ENCODE assay signal across 8 mouse cellular contexts in genomic region chr2:174109991-174110782, GRCm38 (mm10). TPM values are rescaled to one million over a fixed set of nuclear protein-coding genes. Genes with fewer than 3 reads are reported as not detected.
DNase-seq lines count a peak whose midpoint lies in the region; ATAC-seq and TF ChIP-seq lines count a peak whose summit lies in the region.

Gene Npepl1 (plus strand): TSS chr2:174110349.

- 4% methylated on average over 86 of the region's 90 CpGs for WGBS in heart, embryonic 10.5 days
- WGBS in kidney, embryonic 14.5 days = 3% methylated on average over 79 of the region's 90 CpGs
- 6% methylated on average over 66 of the region's 90 CpGs for WGBS in midbrain, postnatal 0 days

- DNase-seq in 416B (ENCODE audit: low read depth) (peak; percentile 68), liver (peak; percentile 63)
- DNase-seq in heart, embryonic 10.5 days (ENCODE audit: low spot score) = no peak
- DNase-seq in midbrain, postnatal 0 days (ENCODE audit: low spot score) = peak; percentile 63
- peak; percentile 66 for DNase-seq in splenic B cell, adult 2 months (ENCODE audit: low read depth, low spot score)

- no peak for TF ChIP-seq POLR2A in bone marrow macrophage, adult 2 months (IDR thresholded peaks at IDR 0.05; ENCODE audit: borderline replicate concordance, low read depth, low read length)

- peaks cover 23% of the 10 kb centered on the region; the same call in 1 of the 2 replicates for H3K36me3 ChIP-seq in heart, embryonic 10.5 days
- no peaks in the 10 kb centered on the region; the same call in 1 of the 2 replicates for H3K36me3 ChIP-seq in kidney, embryonic 14.5 days (ENCODE audit: control insufficient read depth, insufficient read depth, low read length)
- H3K36me3 ChIP-seq in midbrain, postnatal 0 days (ENCODE audit: insufficient read depth, low read length) = no peaks in the 10 kb centered on the region
- peaks cover 2% of the 10 kb centered on the region; the same call in 1 of the 2 replicates for H3K36me3 ChIP-seq in splenic B cell, adult 2 months (ENCODE audit: control insufficient read depth, insufficient read depth, low read length, poor library complexity, severe bottlenecking)

- H3K9ac ChIP-seq in kidney, embryonic 14.5 days (ENCODE audit: low read depth, low read length) = peak within 1 kb of the TSS; percentile 94
- peak within 1 kb of the TSS; percentile 60 for H3K9ac ChIP-seq in midbrain, postnatal 0 days (replicated peaks; ENCODE audit: low read length, poor library complexity, severe bottlenecking)

- 0 out of 2 replicates have a peak, but pooled peaks have one; percentile 30 for ATAC-seq in erythroblast, adult 5-6 weeks (replicated peaks; ENCODE audit: low FRiP score, poor library complexity, severe bottlenecking)
- ATAC-seq in kidney, embryonic 14.5 days (ENCODE audit: low FRiP score, low TSS enrichment) = peak; percentile 90
- ATAC-seq in midbrain, postnatal 0 days (ENCODE audit: low FRiP score) = peak; percentile 80

- no peaks in the 10 kb centered on the region for H3K9me3 ChIP-seq in heart, embryonic 10.5 days
- H3K9me3 ChIP-seq in kidney, embryonic 14.5 days (ENCODE audit: control insufficient read depth, low read length) = no peaks in the 10 kb centered on the region
- no peaks in the 10 kb centered on the region for H3K9me3 ChIP-seq in midbrain, postnatal 0 days (ENCODE audit: low read length)

- peak within 1 kb of the TSS; percentile 72 for H3K27ac ChIP-seq in bone marrow macrophage, adult 2 months (ENCODE audit: insufficient read depth, low read depth, low read length)
- H3K27ac ChIP-seq in heart, embryonic 10.5 days = peak within 1 kb of the TSS; percentile 98
- H3K27ac ChIP-seq in kidney, embryonic 14.5 days (ENCODE audit: low read depth, low read length) = peak within 1 kb of the TSS; percentile 55; the same call in 1 of the 2 replicates
- H3K27ac ChIP-seq in midbrain, postnatal 0 days (ENCODE audit: low read depth, low read length) = peak within 1 kb of the TSS; percentile 9; the same call in 1 of the 2 replicates

- H3K4me1 ChIP-seq in bone marrow macrophage, adult 2 months (ENCODE audit: control insufficient read depth, insufficient read depth, low read length) = peaks cover 11% of the 10 kb centered on the region
- H3K4me1 ChIP-seq in heart, embryonic 10.5 days = peaks cover 29% of the 10 kb centered on the region
- peaks cover 22% of the 10 kb centered on the region for H3K4me1 ChIP-seq in kidney, embryonic 14.5 days (ENCODE audit: control insufficient read depth, insufficient read depth, low read length)
- no peaks in the 10 kb centered on the region for H3K4me1 ChIP-seq in midbrain, postnatal 0 days (ENCODE audit: insufficient read depth, low read length)

- H3K4me2 ChIP-seq in kidney, embryonic 14.5 days (replicated peaks; ENCODE audit: low read depth, low read length) = peak within 1 kb of the TSS; percentile 94
- peak within 1 kb of the TSS; percentile 53 for H3K4me2 ChIP-seq in midbrain, postnatal 0 days (ENCODE audit: low read depth, low read length, poor library complexity, severe bottlenecking)

- H3K4me3 ChIP-seq in bone marrow macrophage, adult 2 months (ENCODE audit: insufficient read depth, low read length) = peak within 1 kb of the TSS; percentile 81
- peak within 1 kb of the TSS; percentile 79 for H3K4me3 ChIP-seq in heart, embryonic 10.5 days
- H3K4me3 ChIP-seq in kidney, embryonic 14.5 days (ENCODE audit: low read length) = peak within 1 kb of the TSS; percentile 59
- peak within 1 kb of the TSS; percentile 30 for H3K4me3 ChIP-seq in midbrain, postnatal 0 days (ENCODE audit: low read depth, low read length)

- no peaks in the 10 kb centered on the region for H3K27me3 ChIP-seq in heart, embryonic 10.5 days (ENCODE audit: insufficient read depth, poor library complexity, severe bottlenecking)
- no peaks in the 10 kb centered on the region for H3K27me3 ChIP-seq in kidney, embryonic 14.5 days (ENCODE audit: control insufficient read depth, insufficient read depth, low read length)
- H3K27me3 ChIP-seq in midbrain, postnatal 0 days (ENCODE audit: insufficient read depth, low read length) = no peaks in the 10 kb centered on the region
- H3K27me3 ChIP-seq in splenic B cell, adult 2 months (ENCODE audit: control insufficient read depth, insufficient read depth, low read length, poor library complexity, severe bottlenecking) = no peaks in the 10 kb centered on the region

- TF ChIP-seq CTCF in bone marrow macrophage, adult 2 months (IDR thresholded peaks at IDR 0.05; ENCODE audit: low read depth, low read length) = no peak
- TF ChIP-seq CTCF in midbrain, postnatal 0 days (IDR thresholded peaks at IDR 0.05) = no peak

RNA-seq across cellular contexts. Expression of gene Npepl1, which starts in this region (rescaled TPM):
- 38.8 and 41.9 TPM in 2 replicates for polyA plus RNA-seq in bone marrow macrophage, adult 2 months (2012; ENCODE audit: insufficient read depth, insufficient read length, missing spikeins)
- 4.6 and 11.0 TPM in 2 replicates for total RNA-seq in erythroblast, adult 5-6 weeks (2015; ENCODE audit: low replicate concordance)
- total RNA-seq in erythroblast, adult 5-6 weeks (2017; ENCODE audit: low replicate concordance) = 2.0 and 4.3 TPM in 2 replicates
- 51.6 and 53.6 TPM in 2 replicates for polyA plus RNA-seq in heart, embryonic 10.5 days (2016; fragmentation: Nextera tagmentation; extraction: Ambion mirVana)
- 29.8 and 41.3 TPM in 2 replicates for polyA plus RNA-seq in kidney, embryonic 14.5 days (2014; fragmentation: Nextera tagmentation; extraction: Ambion mirVana)
- 17.4 and 22.7 TPM in 2 replicates for total RNA-seq in midbrain, postnatal 0 days (2014; rRNA removed)
- polyA plus RNA-seq in midbrain, postnatal 0 days (2015; fragmentation: Nextera tagmentation; extraction: Ambion mirVana) = 14.5 and 15.7 TPM in 2 replicates

Comparison
In these comparisons a context has a peak if more than half of its experiments do, and no peak if none do; other contexts are left out.
1. H3K27ac ChIP-seq: peak in every context shown above with its lines; median percentile 98 in heart, embryonic 10.5 days; 72 in bone marrow macrophage, adult 2 months; 55 in kidney, embryonic 14.5 days; 9 in midbrain, postnatal 0 days.
2. H3K4me3 ChIP-seq: peak in every context shown above with its lines; median percentile 81 in bone marrow macrophage, adult 2 months; 79 in heart, embryonic 10.5 days; 59 in kidney, embryonic 14.5 days; 30 in midbrain, postnatal 0 days.
3. ATAC-seq: peak in every context shown above with its lines; median percentile 90 in kidney, embryonic 14.5 days; 80 in midbrain, postnatal 0 days; 30 in erythroblast, adult 5-6 weeks.